Mouse (Mus musculus) liver (tissue): ENCODE data around the gene Ccni.

ENCODE experiments used
- DNase-seq: peaks from one replicate; pipeline ENCODE4 v3.0.0-alpha.2; 2020; ENCODE audit warnings: mixed read lengths

Ccni gene

DNA sequence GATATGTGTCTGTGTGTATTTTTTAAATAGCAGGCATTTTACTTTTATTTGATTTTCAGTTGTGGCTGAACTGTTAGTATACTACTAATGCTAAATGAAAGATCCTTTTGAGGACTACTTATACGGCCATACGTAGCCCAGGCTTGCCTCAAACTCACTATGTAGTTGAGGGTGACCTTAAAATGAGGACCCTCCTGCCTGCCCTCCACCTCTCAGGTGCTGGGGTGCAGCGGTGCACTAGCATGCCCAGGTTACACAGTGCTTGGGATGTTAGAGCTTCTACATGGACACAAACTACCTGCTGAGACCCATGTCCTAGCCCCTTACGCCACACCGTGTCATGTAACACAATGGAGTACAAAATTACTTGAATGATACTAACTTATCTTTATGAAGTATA is 15.9 kb downstream of the Ccni start:
- no peak for DNase-seq

DNA sequence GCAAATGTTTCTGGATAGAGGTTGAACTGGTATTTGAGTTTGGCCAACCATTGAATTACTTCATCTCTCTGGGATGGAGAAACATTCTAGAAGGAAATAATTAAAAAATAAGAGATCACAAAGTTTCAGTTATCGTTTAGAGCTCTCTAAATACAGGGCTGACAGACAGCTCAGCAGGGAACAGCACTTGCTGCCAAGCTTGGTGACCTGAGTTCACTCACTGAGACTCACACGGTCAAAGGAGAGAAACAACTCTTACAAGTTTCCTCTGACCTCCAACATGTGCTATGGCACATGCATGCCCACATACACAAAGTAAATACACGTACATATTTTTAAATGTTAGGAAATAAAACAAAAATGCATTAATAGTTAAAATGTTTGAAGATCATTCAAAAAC is 16.7 kb downstream of the Ccni start:
- no peak for DNase-seq

DNA sequence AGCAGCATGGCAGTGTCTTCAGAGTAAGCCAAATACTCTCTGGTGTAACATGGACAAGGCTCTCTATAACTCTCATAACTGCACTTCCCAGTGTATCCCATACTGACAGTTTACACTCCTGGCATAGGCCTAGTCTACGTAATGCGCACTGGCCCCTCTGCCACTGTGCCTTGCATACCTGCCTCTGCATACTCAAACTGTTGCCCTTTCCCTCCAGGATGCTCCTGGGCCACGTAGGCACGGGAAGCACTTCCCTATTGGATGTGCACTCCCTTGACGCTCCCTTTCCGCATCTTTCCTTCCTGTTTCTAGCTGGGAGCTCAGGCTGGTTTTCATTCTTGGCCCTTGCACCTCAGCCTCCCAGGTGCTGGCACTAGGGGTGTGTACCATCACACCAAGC is 21.7 kb downstream of the Ccni start:
- no peak for DNase-seq

DNA sequence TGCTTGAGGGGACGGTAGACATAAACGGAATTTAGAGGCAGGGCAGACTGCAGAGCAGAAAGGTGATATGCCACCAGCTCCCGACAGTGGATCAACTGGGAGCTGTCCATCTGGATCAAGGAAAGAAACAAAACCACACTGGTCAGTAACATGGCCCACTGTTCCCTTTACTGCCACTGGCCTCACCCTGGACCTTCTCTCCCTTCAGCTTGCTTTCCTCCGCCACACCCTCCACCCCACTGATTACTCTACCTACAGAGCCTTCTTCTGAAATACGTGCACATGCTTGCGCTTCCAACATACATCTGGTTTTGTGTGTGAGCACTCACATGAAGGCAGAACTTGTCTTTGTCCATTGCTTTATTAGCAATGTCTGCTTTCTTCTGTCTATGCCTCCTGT is 23.0 kb downstream of the Ccni start:
- no peak for DNase-seq

DNA sequence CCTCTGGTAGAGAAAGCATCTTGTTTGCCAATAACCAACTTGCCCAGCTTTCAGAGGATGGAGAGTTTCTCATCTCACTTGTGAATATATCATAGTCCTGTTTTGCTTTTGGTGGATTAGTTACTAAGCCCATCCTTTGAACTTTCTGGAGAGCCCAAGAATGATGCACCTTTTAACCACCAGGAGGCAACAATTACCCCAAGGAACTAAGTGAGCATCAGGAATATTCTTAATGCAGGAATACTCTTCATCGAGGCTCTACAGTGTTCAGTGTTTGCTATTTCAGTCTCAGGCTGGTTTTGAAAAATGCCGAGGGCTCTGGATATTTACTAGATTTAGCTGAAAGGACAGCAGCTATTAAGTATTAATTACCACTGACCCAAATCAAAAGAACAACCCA is 26.0 kb downstream of the Ccni start:
- no peak for DNase-seq

DNA sequence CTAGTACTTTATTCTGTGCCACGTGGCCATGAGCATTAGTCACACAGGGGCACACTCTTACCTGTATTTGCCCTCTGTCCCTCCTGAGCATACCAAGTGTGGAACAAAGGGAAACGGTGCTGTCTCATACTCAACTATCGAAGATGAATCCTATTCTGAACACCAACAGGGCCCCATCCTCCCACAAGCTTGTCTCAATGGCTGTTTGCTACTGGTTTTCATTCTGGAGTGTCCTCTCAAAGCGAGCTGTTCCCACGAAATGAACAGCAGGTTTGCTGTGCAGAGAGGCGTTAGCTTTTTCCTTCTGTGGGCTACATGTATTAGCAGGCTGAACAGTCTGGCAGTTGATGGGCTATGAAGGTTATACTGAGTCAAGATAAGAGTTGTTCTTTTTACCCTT is 27.7 kb downstream of the Ccni start:
- no peak for DNase-seq

DNA sequence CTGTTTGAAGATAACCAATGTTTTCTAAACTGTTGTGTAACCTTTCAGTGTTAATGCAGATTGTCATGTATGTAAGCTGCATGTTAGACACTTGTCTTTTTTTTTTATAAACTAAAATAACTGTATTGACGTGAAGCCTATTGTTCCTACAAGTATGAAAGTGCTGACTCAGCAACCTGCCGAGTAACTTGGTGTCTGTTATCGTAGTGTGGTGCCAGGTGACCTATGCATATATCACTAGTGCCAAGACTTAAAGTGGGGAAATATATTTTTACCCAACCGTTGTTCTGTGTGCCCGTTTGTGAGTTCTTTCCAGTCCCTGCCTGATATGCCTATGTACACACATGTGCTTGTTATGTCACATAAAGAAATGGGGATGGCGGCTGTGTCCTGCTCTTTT is 31.6 kb downstream of the Ccni start:
- DNase-seq: no peak

DNA sequence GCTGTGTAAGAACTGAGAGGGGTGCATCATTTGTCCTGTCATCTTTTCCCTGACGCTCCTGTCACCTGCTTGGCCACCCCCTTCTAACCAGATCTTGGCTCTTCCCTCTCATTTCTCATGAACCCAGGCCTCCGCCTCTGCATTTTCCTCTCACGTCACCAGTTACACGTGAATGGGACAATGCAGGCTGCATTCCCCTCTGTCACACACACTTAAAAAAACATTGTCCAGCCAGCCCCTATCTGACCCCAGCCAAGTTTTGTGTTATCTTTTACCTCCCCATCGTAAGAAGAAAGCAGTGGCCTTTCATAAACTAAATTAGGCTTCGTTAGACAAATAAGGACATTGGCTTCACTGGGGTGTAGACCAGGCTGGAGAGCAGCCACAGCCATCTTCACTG is 33.8 kb downstream of the Ccni start:
- DNase-seq: no peak

DNA sequence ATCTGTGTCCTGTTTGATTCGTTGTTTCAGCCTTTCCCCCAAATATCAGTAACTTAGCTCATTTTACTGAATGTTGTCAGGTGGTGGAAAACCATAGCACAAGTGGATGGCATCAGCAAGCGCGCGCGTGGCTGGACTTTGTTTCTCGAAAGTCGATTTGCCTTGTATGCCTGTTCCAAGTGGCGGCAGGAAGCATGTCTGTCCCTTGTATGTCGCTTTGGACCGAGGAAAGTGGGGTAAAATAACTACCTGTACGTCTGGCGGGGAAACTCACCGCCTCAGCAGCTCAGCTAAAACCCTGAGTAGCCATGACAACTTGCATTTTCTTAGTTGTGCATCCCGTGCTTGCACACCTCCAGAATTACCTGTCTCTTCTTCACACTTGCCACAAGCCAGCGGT is 34.9 kb downstream of the Ccni start:
- DNase-seq: no peak

DNA sequence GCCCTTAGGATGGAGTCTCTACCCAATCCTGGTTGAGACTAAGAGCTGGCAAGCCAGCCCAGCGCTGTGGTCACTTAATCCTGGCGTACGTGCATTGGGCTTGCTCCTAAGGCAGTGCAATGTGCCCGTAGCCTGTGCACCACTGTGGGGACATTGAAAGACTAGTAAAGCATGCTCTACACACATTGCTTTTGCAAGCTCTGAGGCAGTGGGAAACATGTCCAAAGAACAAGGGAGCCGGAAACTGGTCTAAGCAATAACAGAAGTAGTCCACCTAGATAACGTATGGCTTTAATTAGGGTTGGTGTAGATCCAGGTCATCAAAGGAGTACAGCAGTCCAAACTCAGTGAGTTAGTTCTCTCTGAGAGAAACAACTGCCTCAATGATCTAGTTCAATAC is 37.6 kb downstream of the Ccni start:
- no peak for DNase-seq

DNA sequence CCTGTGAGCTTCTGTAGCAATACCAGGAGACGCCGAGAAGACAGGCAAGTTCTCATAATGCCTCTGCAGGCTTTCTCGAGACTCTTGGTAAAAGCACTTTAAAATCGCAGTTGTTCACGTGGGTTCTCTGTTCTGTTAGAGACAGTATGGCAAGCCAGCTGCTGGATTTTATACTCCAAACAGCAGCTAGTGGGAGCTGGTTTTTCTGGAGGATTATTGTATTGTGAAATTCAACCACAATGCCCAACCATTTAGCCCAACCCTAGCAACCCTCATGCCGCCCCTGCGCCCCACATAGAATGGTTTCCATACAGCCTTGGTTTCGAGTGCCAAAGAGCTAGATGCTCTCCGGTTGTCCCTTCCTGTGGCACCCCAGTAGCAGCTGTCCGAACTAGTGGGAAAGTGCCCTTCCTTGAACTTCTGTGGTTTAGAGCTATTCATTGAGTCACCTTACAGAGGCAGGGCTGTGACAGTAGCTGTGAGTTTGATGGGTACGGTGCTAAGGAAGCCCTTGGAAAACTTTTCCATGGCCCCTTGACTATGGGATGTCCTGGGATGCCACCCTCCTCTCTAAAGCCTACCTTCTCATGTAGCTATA is 38.3 kb downstream of the Ccni start:
- DNase-seq: no peak

DNA sequence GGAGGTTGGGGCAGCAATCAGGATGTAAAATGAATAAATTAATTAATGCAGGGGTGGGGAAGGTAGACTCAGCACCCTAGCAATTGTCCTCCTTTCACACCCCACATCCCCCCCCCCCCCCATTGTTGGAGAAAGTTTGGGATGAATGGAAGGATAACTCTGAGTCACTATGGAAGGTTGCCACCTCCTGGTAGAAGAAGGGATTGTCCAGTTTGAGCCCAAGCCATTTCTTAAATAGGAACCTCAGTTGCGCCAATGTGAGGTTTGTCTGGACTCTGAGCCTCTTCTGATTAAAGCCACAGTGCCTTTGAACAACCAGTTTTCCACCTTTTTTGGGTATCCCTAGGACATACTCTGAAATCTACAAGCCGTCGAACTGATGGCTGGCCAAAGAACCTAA is 42.8 kb downstream of the Ccni start:
- DNase-seq: no peak

DNA sequence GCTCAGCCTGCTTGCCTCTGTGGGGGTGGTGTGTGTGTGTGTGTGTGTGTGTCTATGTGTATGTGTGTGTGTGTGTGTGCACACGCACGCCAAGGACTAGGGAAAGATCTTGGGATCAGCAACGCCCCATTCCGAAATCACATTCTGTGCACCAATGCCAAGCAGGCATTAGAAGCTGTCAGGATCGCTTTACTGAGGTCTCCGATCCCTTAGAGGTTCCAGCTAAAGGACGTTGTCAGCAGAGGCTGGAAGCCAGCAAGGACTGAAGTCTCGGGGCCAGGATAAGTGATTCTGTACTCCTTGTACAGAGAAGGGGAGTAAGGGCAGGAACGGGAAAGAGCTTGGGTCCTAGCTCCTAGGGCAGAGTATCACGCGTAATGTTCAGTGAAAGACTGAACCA is 51.9 kb downstream of the Ccni start:
- no peak for DNase-seq

DNA sequence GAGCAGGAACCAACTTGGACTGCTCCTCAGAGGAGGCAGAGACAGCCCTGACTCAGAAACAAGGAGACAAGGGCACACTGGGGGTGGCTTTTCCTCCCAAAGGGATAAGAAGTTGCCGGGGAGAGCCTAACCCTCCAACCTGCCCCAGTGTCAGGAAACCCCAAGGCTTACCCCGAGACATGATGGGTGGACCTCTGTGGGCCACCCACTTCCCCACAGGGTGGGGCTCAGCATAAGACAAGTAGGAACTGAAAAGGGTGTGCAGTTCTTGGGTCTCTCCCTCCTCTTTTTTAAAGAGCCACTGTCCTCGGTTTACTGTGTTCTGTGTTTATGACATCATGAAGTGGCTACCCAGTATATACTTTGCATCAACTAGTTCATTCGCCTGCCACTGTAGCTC is 53.8 kb downstream of the Ccni start:
- peak; percentile 23 for DNase-seq

DNA sequence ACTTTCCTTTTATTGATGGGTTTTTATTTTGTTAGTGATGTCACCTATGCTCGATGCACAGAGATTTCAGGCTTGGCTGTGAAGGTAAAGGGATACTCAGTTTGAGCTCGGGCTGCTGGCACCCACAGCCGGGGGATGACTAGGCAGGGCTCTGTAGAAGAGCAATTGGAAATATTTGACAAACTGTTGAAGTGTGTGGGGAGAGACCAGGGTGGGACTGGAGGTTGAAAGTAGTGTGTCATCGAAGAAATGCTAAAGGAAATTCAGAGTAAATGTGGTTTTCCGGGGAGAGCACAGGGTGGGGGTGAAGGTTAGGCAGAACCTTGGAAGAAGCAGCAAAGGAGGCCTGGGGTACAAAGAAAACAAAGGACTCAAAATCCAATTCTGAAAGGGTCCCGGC is 54.3 kb downstream of the Ccni start:
- DNase-seq: no peak

DNA sequence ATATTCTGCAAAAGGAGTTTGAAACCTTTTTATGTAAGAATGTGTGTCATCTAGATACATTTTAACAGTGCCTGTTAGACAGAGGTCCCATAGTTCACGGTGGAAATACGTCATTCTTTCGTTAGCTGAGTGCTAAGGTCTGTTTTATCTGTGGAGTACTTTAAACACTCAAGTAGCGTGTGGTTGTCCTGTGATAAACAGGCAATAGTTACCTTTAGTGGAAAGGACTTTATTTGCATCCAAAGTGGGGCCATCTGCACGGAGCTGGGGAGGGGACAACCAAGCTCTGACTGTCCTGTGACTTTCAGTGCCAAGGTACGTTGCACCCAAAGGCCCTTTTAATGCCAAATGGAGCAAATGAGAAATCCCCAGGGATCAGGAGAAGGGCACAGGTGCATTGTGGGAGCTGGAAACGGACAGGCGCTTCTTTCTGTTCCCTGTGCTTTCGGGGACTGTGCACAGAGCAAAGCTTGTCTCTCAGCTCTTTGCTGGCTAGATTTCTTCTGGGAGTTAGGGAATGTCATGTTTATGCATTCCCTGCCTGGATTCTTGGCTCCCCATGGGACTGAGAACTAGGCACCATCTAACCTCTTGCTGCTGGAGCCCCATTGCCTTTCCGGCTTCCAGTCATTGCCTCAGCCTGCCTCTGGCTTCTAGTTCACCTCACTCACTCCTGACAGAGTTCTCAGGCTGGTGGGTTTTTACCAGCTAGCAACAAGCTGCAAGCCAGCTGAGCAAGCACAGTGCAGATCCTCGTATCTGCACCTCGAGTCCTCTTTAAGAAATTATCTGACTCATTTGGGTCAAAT is 56.1 kb downstream of the Ccni start:
- DNase-seq: no peak

DNA sequence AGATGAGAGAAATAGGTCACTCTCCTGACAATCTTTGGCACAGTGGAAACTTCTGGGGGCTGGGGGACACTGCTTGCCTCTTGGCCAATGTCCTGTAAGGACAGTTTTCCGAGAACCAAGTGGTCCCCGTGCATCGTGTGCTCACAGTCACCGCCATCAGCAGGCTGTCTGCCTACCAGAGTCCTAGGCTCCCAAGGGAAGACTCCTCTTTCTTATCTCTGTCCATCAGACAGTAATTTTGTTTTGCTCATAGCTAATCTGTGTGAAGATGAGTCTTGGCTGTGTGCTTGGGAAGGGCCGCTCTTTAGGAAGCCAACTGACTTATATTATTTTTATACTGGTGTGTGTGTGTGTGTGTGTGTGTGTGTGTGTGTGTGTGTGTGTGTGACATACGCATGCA is 60.8 kb downstream of the Ccni start:
- no peak for DNase-seq

DNA sequence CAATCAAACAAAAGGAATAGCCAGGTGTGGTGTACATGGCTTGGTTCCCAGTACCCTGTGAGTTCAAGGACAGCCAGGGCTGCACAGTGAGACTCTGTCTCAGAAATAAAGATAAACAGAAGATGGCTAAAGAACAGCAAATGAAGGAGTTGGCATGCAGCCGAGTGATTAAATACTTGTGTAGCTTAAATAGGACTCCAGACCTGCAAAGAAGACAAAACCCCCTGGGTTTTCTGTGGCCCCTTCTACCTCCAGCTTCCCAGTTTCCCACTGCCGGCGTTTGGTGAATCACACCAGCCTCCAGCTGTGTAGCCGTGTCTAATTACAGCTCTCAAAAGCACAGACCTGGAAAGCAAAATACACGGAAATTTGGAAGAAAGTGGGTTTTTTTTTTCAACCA is 61.4 kb downstream of the Ccni start:
- DNase-seq: no peak

DNA sequence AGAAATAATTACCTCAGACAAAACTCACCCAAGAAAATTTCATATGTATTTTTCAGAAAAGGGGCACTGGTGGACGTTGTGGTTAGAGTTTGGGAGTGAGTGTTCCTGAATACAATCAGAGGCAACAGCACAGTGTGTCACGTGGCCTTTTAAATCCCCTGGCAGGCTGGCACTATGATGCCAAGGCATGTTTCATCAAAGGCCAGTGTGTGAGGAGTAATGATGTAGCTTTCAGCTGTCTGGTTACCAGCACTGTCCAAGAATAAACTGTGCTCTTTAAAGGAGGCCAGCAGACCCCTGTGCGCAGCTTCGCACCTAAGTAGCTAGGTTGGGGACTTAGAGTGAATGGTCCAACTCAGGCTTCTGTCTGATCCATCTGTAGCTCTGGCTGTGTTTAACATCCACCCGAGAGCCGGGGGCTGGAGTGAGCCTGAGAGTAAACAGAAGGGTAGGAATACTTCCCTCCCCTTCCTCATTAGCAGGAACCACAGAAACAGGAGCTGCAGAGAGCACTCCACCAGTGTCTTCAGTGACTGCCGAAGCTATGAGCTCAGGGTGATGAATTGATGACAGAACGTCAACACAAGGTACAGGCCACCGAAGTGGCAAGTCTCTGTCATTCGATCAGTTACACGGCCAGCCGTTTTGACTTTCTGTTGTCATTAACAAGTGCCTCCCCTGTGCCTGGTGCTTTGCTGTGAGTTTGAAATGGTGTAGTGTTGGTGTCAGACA is 62.8 kb downstream of the Ccni start:
- DNase-seq: no peak

DNA sequence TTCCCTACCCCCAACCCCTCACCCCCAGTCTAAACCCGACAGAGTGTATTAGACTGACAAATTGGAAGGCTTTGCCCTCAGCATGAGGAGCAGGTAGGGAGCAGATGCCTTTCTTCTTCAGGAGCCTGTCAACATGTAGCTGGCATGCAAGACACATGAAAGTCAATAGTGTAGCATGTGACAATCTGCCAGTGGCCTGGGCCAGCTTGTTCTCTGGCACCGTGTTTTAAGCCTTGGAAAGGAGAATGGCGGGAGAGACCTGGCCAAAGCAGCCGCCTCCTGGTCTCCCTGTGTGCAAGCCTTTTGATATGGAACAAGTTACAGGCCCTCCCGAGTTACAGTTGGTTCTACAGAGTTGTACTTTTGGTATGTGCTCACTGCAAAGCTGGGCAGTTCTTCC is 65.5 kb downstream of the Ccni start:
- no peak for DNase-seq

DNA sequence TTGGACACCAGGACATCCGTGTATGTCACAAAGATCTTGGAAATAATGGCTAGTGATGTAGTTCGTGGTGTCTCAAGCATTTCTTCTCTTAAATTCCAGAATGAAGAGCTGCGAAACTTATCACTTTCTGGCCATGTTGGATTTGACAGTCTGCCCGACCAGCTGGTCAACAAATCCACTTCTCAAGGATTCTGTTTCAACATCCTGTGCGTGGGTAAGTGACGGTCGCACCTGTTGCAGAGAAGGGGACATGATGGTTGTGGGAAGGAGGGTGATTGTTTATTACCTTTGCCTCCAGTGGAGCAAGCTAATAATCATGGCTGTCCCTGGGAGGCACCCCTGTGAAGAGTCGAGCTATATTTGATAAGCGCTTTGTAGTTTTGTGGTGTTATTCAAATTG is 66.9 kb downstream of the Ccni start:
- DNase-seq: no peak

DNA sequence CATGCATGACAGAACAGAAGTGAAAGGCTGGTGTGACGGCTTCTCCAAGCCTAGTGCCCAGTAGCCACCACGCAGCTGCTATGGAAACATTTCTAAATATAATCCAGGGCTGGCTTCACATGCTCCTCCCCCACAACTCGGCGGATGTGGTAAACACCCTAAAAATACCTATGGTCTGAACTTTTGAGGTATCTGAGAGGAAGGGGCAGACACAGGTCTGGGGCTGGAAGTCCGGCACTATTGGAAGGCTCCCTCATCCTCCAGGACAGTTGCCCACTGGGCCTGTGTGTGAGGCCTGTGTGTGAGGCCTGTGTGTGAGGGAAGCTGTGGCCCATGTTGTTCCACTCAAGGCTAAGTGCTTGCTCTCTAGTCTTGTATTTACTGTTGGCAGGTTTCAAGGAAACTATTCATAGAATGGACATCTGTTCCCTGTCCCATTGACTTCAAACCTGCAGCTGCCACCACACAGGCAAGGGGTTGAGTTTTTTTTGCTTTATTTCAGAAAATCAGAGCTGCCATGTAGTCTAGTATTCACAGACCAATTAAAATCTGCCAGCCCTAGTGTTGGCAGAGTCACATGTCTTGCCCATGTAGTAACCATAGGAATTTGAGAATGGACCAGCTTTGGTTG is 69.2 kb downstream of the Ccni start:
- no peak for DNase-seq

DNA sequence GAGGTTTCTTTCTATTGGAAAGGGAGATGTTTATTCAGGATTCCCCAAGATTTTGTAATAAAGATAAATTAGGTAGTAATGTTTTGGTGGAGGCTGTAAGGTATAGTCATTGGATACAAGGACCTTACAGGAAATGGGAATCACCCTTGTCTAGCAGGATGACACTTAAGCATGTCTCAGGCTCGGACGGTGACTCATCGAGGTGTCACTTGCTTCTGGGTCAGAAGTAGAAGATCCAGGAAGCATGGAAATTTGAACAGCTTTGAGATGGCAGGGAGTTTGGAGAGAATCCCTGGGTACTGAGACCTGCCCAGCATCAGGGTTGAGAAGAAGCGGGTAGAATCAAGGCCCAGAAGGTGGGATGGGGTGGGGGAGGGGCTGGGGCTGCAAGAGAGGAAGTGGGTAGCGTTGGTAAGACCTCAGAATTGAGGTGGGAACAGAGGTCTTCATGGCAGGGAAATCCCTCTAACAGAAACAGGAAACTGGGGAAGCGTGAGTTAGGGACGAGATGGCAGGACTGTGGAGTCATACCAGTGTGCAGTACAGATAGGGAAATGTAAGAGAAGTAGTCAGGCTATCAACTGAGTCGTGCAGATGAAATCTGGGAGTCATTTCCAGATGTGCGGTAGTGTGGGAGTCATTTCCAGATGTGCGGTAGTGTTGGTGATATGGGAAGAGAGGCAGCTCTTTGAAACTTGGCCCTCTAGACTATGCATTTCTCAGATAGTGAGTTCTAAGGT is 70.8 kb downstream of the Ccni start:
- no peak for DNase-seq
